Mouse (Mus musculus) stomach, postnatal 0 days (tissue): ENCODE data around the gene Tomm20l.

Experiments
- CTCF ChIP-seq: IDR thresholded peaks from 2 replicates; pipeline ENCODE4 v1.5.1; 2016; ENCODE audit warnings: antibody characterized with exemption, low read depth, mild to moderate bottlenecking, moderate library complexity
- EP300 ChIP-seq: optimal IDR thresholded peaks from 2 replicates; pipeline ENCODE3; 2016; ENCODE audit warnings: antibody characterized with exemption

DNA sequence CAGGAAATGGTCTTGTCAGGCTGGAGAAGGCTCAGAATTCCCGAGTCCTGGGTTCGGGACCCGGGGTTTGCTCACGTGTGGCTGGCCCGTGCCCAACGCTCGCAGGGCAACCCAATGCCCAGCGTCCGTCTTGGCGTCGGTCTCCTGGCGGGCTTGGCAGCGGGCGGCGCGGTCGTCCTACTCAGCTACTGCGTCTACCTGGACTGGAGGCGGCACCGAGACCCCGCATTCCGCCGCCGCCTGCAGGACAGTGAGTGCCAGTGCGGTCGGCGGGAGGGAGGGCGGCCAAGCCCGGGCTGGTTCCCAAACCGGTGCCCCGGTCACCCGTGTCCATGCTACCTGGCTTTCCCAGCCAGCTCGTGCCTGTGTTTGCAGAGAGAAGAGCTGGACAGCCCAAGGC lies at the start of gene Tomm20l:
- TF ChIP-seq CTCF: peak; percentile 62
- no peak for TF ChIP-seq EP300
